Mouse (Mus musculus) limb, embryonic 14.5 days (tissue): ENCODE measurements around the gene Gdi1. TPM values are rescaled to one million over a fixed set of nuclear protein-coding genes. Genes with fewer than 3 reads are reported as not detected.

Experiments used
- ATAC-seq: fragments of 200-750 bp; cut with Nextera tagmentation; 2 replicates; pipeline ENCODE4 v1.8.0; 2017; ENCODE audit warnings: low read depth, moderate number of reproducible peaks, moderate TSS enrichment; ENCODE audit not compliant: low FRiP score
- DNase-seq: peaks from one replicate; pipeline ENCODE4 v3.0.0-alpha.2; 2015; ENCODE audit warnings: low spot score
- H3K27ac ChIP-seq: fragments of 300-500 bp; sonication (generic); replicated peaks from 2 replicates; pipeline ENCODE4 v1.5.1; 2014; ENCODE audit warnings: low read depth, mild to moderate bottlenecking, low read length, moderate library complexity, mixed read lengths
- H3K27me3 ChIP-seq: fragments of 300-500 bp; sonication (generic); 2 replicates; pipeline ENCODE4 v1.6.1; 2014; ENCODE audit warnings: low read length, mixed read lengths; ENCODE audit not compliant: control insufficient read depth, insufficient read depth
- H3K36me3 ChIP-seq: fragments of 300-500 bp; sonication (generic); 2 replicates; pipeline ENCODE4 v1.6.1; 2014; ENCODE audit warnings: mild to moderate bottlenecking, low read length, moderate library complexity, mixed read lengths; ENCODE audit not compliant: control insufficient read depth, insufficient read depth
- H3K4me1 ChIP-seq: fragments of 300-500 bp; sonication (generic); 2 replicates; pipeline ENCODE4 v1.6.1; 2014; ENCODE audit warnings: antibody characterized with exemption, low read length, mixed read lengths; ENCODE audit not compliant: control insufficient read depth, insufficient read depth
- H3K4me2 ChIP-seq: fragments of 300-500 bp; sonication (generic); replicated peaks from 2 replicates; pipeline ENCODE4 v1.6.1; 2014; ENCODE audit warnings: low read depth, mild to moderate bottlenecking, low read length, moderate library complexity; ENCODE audit not compliant: severe bottlenecking
- H3K4me3 ChIP-seq: fragments of 300-500 bp; sonication (generic); replicated peaks from 2 replicates; pipeline ENCODE4 v1.5.1; 2014; ENCODE audit warnings: low read length
- H3K9ac ChIP-seq: fragments of 300-500 bp; sonication (generic); 2 replicates; pipeline ENCODE4 v1.6.1; 2014; ENCODE audit warnings: mild to moderate bottlenecking, low read depth, low read length, moderate library complexity; ENCODE audit not compliant: severe bottlenecking
- H3K9me3 ChIP-seq: fragments of 300-500 bp; sonication (generic); 2 replicates; pipeline ENCODE4 v1.6.1; 2016; ENCODE audit warnings: low read length; ENCODE audit not compliant: control insufficient read depth
- POLR2A ChIP-seq: fragments of 200-500 bp; IDR thresholded peaks from 2 replicates; pipeline ENCODE4 v1.8.0; 2012; ENCODE audit warnings: inconsistent platforms, mild to moderate bottlenecking, moderate library complexity, borderline replicate concordance; ENCODE audit not compliant: insufficient read depth, insufficient read length; ENCODE audit errors: extremely low read depth
- WGBS: fragments of 180-500 bp; shearing (Covaris S2); extraction: QIAGEN DNeasy Blood & Tissue Kit; methylation state at CpG from one replicate; pipeline ENCODE4 v1.1.7; 2014; 5-methylcytosine and 5-hydroxymethylcytosine counted together
- polyA plus RNA-seq, 2 experiments: library from polyadenylated mRNA; depleted of rRNA in 1 of 2; stranded (reverse) in 1 of 2; unstranded in 1 of 2; fragments of >200 nt; fragmentation: Nextera tagmentation in 1 of 2; extraction: Ambion mirVana in 1 of 2; gene quantifications; 2 replicates each; pipeline versions ENCODE4 v1.2.1 to v1.2.3; 2012 to 2014

Gdi1 gene
- polyA plus RNA-seq, 2 experiments = 147 to 604 TPM

DNA sequence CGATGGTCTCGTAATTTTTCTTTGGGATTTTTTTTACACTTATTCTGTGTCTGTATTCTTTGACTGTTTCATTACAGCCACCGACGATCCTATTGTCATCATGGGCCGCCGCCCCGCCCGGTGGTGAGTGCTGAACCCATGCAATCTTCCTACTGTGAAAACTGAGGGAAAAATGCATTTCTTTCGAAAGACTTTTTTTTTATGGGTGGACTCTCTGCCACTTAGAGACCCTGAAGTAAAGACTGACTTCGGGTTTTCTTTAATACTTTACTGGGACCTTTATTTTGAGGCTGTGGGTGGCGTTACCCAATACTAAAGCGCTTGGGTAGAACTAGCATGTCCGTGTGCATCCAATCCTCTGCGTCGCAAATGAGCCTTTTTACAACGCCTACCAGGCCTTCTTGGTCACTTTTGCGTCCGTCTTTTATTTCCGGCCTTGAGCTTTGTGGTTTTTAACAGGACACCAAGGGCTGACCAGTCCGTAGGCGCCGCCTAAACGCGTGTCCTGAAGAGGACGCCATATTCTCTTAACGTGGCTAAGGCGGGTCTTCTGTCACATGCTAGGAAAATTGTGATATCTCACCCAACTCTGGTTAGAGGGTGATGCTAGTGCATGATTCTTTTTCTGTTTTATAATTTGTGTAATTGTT is 33.8 kb upstream of the Gdi1 start:
- Histone ChIP-seq H3K4me3 (peak overlapping the region; percentile 53), H3K36me3 (peaks cover 14% of the 10 kb centered on the region), H3K9ac (peak overlapping the region; percentile 86), H3K27ac (peak overlapping the region; percentile 74), H3K9me3 (no peaks in the 10 kb centered on the region), H3K27me3 (no peaks in the 10 kb centered on the region), H3K4me2 (peak overlapping the region; percentile 48), H3K4me1 (no peaks in the 10 kb centered on the region)
- DNase-seq (peak; percentile 21), ATAC-seq (no peak)
- no peak for TF ChIP-seq POLR2A
- WGBS = 24% methylated on average over 27 of the region's 27 CpGs

DNA sequence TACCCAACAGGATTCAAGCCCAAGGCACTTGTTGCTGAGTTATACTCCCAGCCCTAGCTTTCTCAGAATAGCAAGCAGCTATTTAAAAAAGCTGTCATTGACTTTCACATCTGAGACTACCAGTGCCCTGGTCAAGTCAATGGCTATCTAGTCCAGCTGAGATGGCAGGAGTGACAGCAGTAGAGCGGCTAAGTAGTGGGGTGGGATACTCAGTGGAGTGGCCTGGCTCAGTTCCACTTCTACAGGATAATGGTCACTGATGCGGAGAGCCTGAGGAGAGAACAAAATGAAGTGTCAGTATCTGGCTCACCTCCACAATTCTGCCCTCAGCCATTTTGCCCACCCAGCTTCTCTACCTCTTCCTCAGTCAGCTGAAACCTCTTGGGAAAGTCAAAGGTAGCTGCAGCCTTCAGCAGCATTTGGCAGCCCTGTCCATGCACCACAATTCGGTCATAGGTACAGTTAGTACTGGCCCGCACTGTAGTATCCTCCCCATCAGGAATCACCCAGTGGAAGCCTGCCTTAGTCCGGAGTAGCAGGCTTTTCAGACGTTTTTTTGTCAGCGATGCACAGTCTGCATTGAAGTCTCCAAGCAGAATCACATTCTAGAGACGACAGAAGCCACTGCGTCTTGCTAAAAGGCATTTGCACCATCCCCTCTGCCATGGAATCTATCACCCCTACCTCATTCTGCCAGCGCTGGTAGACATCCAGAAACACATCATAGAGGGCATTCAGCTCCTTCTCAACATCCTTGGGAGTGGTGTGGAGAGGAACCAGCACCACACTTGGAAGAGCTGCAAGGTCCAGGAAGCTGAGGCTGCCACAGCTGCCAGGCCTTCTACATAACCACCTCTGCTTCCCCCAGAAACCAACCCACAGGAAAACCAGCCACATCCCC is 31.1 kb upstream of the Gdi1 start:
- no peak for TF ChIP-seq POLR2A
- H3K9me3 ChIP-seq = no peaks in the 10 kb centered on the region
- 0 out of 2 replicates have a peak overlapping the region, but pooled peaks have one; percentile 26 for H3K27ac ChIP-seq
- H3K27me3 ChIP-seq = no peaks in the 10 kb centered on the region
- no peak overlapping the region for H3K9ac ChIP-seq
- DNase-seq = no peak
- no peak overlapping the region for H3K4me3 ChIP-seq
- peaks cover 14% of the 10 kb centered on the region for H3K36me3 ChIP-seq
- no peak for ATAC-seq
- WGBS = 34% methylated on average over 10 of the region's 10 CpGs
- H3K4me1 ChIP-seq = no peaks in the 10 kb centered on the region
- H3K4me2 ChIP-seq = no peak overlapping the region

DNA sequence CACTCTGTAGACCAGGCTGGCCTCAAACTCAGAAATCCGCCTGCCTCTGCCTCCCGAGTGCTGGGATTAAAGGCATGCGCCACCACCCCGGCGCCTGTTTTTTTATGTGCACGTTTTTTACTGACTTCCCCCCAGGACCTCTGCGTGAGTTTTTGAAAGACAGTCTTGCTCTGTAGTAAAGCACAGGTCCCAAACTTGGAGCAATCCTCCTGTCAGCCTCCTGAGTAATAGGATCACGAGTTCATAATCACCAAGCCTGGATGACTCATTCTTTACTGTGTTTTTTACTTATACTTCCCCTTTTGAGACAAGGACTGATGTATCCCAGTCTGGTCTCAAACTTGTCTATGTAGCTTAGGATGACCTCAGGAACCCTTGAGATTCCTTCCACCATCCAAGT is 26.9 kb upstream of the Gdi1 start:
- Histone ChIP-seq H3K9me3 (no peaks in the 10 kb centered on the region), H3K27ac (no peak overlapping the region), H3K27me3 (no peaks in the 10 kb centered on the region), H3K36me3 (peaks cover 6% of the 10 kb centered on the region; the same call in 1 of the 2 replicates), H3K4me2 (no peak overlapping the region), H3K4me3 (no peak overlapping the region), H3K4me1 (0 out of 2 replicates have a peak, but pooled peaks cover 4% of the 10 kb centered on the region), H3K9ac (no peak overlapping the region)
- DNase-seq (no peak), ATAC-seq (no peak)
- no peak for TF ChIP-seq POLR2A
- 78% methylated on average over 8 of the region's 8 CpGs for WGBS

DNA sequence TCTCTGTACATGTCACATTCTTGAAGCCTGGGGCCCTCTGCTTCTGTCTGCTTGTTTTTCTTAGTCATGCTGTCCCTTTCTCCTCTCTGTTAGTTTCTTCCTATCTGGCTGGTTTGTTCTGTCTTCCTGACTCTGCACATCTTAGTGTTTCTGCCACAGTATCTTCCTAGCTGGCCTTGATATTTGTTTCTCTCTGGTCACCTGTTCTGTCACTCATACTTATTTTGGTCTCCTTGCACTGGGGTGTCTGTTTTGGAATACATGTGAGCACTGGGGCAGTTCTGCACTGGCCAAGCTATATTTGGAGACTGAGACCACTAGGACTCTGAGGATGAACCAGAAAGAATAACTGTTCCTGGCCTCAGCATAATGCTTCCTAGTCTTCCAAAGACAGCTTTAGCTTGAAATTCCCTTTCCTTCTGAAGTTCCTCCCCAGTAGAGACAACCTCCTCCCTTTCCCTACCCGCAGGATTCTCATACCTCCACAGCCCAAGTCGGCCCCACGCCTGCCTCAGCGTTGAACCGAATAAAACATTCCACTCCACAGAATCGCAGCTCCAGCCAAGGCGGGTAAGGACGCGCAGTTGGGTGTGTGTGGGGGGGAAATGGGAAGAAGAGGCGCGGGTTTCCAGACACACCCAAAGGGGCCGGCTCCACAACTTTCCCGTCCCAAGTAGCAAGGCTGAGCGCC is 23.6 kb upstream of the Gdi1 start:
- Histone ChIP-seq H3K4me3 (peak overlapping the region; percentile 58), H3K9ac (peak overlapping the region; percentile 52), H3K4me2 (peak overlapping the region; percentile 64), H3K27me3 (no peaks in the 10 kb centered on the region), H3K4me1 (0 out of 2 replicates have a peak, but pooled peaks cover 4% of the 10 kb centered on the region), H3K27ac (peak overlapping the region; percentile 65), H3K9me3 (no peaks in the 10 kb centered on the region), H3K36me3 (no peaks in the 10 kb centered on the region)
- ATAC-seq (no peak), DNase-seq (no peak)
- WGBS = 13% methylated on average over 14 of the region's 14 CpGs
- no peak for TF ChIP-seq POLR2A

DNA sequence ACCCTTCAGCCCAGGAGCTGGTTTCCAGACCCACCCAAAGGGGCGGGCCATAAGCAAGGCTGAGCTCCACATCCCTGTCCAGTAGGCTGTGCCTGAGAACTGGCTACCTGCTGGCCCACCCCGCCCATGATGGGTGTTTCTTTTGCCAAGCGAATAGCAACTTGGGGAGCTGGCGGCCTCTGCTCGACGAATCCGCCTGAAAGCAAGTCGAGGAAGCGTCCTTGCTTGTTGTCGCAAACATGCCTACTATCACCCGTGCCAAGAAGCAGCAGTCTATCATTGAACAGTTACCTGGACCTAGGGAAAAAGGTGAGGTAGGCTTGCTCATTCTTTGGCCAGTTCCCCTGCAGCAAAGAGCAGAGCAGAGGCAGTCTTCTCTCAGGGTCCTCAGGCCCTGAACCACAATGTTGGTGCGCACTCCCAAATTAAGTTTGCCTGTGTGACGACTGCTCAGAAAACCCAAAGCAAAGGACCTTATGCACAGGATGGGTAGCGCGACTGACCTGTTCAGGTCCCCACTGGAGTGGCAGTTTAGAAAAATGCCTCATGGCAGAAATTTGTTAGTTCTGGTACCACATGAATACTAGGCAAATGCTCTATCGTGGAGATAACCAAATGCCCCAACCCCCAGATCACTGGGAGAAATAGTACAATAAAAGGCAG is 22.9 kb upstream of the Gdi1 start, which contains the start of the genes Taz and Dnase1l1:
Gene Taz, plus strand, starts transcription at position 181 of the 663 bp plus-strand sequence.
Gene Dnase1l1, minus strand, starts transcription at position 606 of the 663 bp plus-strand sequence.
- DNase-seq = peak; percentile 85
- Histone ChIP-seq H3K36me3 (no peaks in the 10 kb centered on the region), H3K4me1 (0 out of 2 replicates have a peak, but pooled peaks cover 4% of the 10 kb centered on the region), H3K9ac (peak within 1 kb of the TSS; percentile 71), H3K4me2 (peak within 1 kb of the TSS; percentile 64), H3K9me3 (no peaks in the 10 kb centered on the region), H3K27me3 (no peaks in the 10 kb centered on the region), H3K27ac (peak within 1 kb of the TSS; percentile 75), H3K4me3 (peak within 1 kb of the TSS; percentile 58)
- 19% methylated on average over 16 of the region's 16 CpGs for WGBS
- TF ChIP-seq POLR2A = no peak
- peak; percentile 90 for ATAC-seq
